Mouse (Mus musculus) heart, postnatal 14 days (tissue): ENCODE data around the gene Limch1. TPM values are rescaled to one million over a fixed set of nuclear protein-coding genes. Genes with fewer than 3 reads are reported as not detected.

Source experiments
- DNase-seq, 2 experiments: peaks; one replicate each; pipeline ENCODE4 v3.0.0; 2021 to 2022
- intact Hi-C: fragments of 180-260 bp; cut with DNase I; formaldehyde crosslinking; loops from one replicate; pipeline ENCODE4 v1.15.1; 2025
- total RNA-seq, 2 experiments: library from RNA; stranded (reverse); gene quantifications; 2 replicates each; pipeline ENCODE4 v1.2.3; 2021

The Limch1 gene
- total RNA-seq, 2 experiments from 2014 or later: 189 to 196 TPM

DNA sequence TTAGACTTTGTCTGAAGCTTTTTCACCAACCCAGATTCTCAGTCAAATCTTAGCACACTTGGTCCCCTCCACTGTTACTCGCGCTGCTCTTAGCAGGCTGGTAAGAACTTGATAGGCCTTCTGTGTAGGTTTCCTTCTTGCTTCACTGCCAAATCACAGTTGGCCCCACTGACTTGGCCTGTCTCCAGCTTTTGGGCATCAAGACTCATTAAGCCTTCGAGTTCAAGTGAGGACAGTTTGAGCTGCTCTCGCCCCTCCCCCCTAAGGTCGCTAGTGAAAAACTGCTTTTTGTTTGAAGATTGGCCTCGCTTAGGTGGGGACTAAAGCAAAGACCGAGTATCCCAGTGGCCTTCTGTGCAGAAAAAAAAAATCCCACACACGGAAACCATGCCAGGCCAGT is 120.4 kb downstream of the Limch1 start:
- intact Hi-C loops: no loop called here

GRCm38 (mm10) chr5:66869545-66869944 is 123.9 kb downstream of the Limch1 start:
- DNase-seq: no peak
- intact Hi-C loops: no loop called here

More for the DNA sequence above, 120.4 kb downstream of the Limch1 start:
- peak; percentile 33 to 37 for DNase-seq

DNA sequence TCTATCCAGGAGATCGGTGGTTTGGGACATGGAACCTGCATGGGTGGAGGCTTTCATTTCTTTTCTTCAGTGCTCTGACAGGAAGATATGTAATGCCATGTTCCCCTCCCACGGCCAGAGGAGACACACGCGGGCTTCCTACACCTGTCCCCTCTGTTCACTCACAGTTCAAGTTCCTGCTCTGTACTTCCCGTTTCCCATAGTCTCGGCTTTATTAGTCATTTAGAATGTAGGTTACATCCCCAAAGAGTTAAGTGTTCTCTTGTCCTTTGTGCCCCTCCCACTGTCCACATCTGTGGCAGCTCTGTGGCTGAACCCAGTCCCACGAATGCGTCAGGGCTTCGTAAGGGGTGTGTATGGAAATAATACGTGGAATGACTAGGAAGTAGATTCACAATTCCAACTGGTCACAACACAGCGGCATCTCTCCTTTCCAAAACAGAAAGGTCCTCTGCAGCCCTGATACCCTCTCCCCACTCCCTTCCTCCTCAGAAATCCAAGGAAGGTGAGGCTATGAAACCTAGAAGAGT is 126.0 kb downstream of the Limch1 start:
- no peak for DNase-seq
- intact Hi-C loops: no loop called here

DNA sequence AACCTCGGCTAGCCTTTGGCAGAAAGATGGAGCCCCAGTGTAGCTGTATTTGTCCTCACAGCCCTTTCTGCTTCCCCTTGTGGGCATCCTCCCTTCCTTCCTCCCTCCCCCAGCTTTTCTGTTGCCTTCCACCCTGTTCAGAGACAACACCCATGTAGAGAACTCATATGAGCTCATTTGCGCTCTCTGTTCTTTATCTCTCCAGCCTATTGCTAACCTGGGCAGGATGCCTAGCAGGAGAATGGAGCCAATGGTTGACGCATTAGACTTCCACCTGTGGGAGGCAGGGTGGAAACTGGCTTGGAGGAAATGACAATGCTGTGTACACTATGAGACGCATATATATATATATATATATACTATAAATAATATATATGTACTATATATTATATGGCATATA is 126.4 kb downstream of the Limch1 start:
- intact Hi-C loops: no loop called here
- DNase-seq: peak; percentile 70 to 75

GRCm38 (mm10) chr5:66872681-66873080 is 127.1 kb downstream of the Limch1 start:
- intact Hi-C loops: no loop called here
- no peak for DNase-seq

DNA sequence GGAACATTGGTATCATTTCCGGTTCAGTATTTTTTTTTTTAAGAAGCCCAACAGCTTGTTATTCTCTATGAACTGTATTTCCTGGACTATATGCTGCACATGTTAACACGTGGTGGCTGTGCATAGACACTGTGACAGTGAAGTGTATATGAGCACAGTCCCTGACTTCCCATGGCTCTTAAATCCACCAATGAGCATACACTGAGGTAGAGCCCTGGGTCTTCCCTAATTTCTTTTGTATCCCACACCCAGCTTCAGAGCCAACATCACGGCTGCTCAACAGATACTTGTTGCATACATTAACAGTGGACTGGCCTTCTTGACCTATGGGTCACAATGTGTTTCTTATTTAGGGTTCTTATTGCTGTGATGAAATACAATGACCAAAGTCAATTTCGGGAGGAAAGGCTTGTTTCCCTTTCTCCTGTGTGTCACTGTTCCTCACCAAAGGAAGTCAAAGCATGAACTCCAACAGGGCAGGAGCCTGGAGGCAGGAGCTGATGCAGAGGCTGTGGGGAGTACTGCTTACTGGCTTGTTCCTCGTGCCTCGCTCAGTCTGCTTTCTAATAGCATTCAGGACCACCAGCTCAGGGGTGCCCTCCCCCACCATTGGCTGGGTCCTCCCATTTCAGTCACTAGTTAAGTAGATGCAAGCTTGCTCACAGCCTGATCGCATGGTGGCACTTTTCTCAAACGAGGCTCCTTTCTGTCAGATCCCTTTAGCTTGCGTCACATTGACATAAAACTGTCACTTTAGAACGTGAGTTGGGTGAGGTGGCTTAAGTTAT is 130.6 kb downstream of the Limch1 start:
- intact Hi-C loops: no loop called here
- no peak for DNase-seq

DNA sequence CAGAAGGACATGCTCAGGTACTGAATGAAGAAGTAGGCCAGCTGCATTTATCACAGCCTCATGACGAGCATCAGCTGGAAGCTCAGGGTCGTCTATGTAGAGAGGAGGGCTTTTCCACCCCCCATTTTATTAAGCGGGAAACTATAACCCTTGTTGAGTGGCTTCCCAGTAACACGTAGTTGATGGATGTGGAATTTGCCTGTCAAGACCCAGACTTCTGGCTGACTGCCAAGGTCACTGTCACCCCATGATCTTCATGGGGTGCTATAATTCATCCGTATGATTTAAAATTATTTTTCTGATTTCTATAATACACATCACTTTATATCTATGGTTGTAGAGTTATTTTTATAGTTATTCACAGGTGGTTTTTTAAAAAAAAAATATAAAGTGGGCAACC is 131.4 kb downstream of the Limch1 start:
- intact Hi-C loops: no loop called here
- DNase-seq: no peak

DNA sequence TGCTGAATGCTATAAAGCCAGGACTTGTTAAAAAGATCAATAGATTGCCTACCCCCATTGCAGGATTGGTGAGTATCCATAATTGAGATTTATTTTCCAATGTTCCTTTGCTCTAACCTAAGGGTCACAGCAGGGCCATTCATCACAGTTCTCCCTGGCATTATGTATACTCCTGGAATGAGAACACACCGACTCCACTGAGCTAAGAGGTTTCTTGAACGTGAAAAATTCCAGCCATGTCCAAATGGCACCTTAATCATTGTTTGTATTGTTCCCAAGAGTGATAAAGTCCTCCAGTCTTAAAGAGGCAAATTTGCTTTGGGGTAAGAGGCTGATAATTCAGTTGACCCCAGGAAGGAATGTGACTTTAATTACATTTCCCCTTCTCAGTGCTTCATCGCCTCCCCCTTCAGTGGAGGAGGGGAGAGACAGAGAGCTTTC is 136.3 kb downstream of the Limch1 start:
- intact Hi-C loops: no loop called here

DNA sequence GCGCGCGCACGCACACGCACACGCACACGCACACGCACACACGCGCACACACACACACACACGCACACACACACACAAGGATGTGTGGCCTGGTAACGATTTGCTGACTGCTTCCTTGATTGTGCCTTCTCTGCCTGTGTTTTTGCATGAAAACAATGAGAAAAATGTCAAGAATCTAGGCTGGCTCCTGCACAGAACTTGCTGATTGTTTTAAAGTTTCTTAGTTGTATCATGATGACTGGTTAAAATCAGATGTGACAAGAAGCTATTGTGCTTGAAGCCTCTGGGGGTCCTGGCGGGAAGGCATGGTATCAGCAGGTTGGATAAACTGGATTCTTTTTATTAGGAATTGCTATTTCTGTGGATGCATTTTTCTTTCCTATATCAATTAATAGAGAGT is 137.1 kb downstream of the Limch1 start:
- DNase-seq: no peak
- intact Hi-C loops: no loop called here

More for the DNA sequence above, 136.3 kb downstream of the Limch1 start:
- DNase-seq: no peak

DNA sequence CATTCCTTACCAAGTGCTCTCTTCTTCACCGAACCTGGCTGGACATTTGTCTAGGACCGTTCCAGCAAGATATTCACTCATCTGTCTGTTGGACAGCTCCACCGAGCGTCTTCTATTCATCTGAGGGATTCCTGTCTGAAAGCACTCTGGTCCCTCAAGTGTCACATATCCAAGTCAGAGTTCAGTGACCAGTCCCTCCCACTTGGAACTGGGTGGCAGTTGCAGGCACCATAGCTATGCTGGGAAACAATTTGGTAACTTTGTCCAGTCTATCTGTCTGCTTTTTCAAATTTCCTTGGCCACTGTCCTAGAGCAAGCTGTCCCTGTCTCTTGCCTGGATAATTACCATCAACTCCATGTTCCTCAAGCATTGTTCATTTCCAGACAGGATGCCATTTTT is 138.9 kb downstream of the Limch1 start:
- intact Hi-C loops: no loop called here
- DNase-seq: no peak

DNA sequence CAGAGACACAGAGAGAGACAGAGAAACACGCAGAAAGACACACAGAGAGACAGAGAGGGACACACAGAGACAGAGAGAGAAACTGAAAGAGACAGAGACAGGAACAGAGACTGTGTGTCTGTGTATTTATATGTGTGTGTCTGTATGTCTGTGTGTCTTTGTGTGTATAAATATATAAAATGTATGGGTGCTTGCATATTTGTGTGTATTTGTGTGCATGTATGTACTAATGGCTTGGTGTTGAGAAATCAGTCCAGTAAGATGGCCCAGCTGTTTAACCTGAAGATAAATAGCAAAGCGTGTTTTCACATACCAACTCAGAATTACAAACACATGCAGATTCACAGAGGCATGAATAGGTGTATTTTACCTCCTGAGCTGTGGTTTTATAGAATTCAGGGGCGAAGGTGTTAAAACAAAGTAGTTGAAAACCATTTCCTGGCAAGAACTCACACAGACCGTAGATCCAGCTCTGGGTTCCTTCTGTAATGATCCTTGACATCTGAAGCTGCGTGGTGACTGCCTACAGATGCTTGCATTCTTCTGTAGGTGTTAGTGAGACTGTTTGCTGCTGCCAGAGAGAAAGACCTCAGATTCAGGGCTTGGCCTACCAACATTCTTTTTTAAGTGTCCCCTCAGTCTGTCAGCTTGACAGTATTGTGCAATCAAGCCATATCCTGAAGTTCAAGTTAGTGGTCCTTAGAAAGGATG is 140.9 kb downstream of the Limch1 start:
- DNase-seq: no peak
- intact Hi-C loops: no loop called here

DNA sequence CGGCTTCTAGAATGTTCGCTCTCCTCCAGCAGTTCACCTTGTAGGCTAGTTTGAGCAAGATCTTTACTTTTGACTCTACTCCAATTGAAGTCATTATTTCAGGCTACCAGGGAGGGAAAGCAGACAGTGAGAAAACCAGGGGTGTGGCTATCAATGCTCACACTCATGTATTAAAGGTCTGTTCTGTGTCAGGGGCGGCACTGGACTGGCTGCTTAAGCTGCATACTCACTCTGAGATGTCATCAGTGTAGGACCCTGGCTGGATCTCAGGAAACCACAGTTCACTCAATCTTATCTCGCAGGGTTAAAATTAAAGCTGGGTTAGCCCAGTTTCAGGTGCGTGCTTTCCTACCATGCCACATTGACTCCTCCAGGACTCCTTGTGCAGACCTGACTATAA is 142.4 kb downstream of the Limch1 start:
- intact Hi-C loops: no loop called here

DNA sequence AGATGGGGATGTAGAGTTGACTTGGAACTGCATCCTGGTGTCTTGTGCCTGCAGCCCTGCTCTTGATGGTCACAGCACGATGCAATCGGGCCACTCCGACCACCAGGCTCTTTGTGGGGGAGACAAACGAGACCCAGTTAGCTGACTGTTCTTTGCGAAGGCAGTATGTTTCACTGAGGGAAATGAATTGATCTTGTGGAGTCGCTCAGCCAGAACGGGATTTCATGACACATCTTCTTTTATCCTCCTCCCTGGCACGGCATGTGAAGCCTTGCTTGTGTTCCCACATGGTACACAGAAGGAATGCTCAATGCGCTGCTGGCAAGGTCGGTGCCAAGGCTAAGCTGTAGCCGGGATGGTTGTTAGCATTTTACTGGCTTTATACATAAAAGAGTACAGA is 143.7 kb downstream of the Limch1 start:
- intact Hi-C loops: no loop called here

More for the DNA sequence above, 142.4 kb downstream of the Limch1 start:
- no peak for DNase-seq

GRCm38 (mm10) chr5:66895440-66896120 is 150.0 kb downstream of the Limch1 start:
- peak in 1 of 2 experiments; percentile 25 for DNase-seq

More for the DNA sequence above, 143.7 kb downstream of the Limch1 start:
- no peak for DNase-seq

DNA sequence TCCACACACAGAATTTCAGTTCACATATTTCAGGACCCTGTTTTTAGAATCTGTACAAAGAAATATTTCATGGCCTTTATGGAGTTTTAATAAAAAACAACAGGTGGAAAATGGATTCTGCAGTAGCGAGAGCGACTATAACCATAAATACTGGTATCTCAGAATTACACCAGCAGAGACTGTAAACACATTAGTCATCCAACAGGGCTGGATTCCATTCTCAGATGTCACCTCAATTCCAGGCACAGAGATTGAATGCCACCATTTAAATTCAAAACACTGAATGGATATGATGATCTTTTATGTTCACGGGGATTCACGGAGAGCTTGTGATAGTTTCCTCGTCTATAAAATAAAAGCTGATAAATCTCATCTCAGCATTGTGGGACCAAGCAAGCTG is 152.0 kb downstream of the Limch1 start:
- intact Hi-C loops: loop anchor here (5.0 kb wide), 2 partner anchors 50 to 150 kb away; partner anchors contain the start of gene Limch1
- no peak for DNase-seq

More at GRCm38 (mm10) chr5:66895440-66896120, 150.0 kb downstream of the Limch1 start:
- intact Hi-C loops: loop anchor here (5.0 kb wide), 2 partner anchors 48 to 148 kb away; partner anchors contain the start of gene Limch1

DNA sequence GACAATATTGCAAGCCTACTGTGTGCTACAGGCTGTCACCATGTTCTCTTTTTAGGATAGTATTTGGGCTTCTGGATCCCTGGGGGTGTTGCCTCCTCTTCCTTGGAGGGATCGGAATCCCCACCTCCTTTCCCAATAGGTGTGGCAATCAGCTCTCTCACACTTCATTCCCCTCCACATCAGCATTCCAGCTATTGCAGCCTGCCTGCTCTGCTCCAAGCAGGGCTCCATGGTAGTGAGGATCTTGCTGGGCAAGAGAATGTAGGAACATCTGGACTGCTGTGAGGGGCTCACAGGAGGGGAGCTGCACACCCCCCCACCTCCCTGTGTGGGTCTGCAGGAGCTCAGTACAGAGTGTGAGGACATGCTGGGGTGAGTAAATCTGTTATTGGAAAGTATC is 152.6 kb downstream of the Limch1 start:
- intact Hi-C loops: loop anchor here (5.0 kb wide), 2 partner anchors 51 to 151 kb away; partner anchors contain the start of gene Limch1

GRCm38 (mm10) chr5:66898811-66899430 is 153.3 kb downstream of the Limch1 start:
- intact Hi-C loops: loop anchor here (5.0 kb wide), 2 partner anchors 52 to 152 kb away; partner anchors contain the start of gene Limch1
- DNase-seq: no peak

More for the DNA sequence above, 152.6 kb downstream of the Limch1 start:
- no peak for DNase-seq

DNA sequence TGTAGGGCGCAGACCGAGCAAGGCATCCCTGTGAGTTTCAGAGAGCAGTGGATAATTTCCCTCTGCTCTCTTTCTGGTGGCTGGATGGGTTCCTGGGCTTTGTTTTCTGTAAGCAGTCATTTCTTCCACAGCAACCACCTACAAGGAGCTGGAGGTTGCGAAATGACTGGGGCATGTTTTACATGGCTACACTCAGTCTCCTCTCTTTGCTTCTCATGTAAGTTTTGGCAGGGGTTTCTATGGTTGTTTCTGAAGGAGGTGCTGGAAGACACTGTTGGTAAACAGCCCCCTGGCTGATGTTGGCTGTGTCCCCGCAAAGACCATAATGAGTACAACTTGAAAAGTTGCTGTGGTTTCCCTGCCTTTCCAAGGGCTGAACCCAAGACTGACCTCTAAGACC is 155.5 kb downstream of the Limch1 start:
- intact Hi-C loops: no loop called here
- no peak for DNase-seq

DNA sequence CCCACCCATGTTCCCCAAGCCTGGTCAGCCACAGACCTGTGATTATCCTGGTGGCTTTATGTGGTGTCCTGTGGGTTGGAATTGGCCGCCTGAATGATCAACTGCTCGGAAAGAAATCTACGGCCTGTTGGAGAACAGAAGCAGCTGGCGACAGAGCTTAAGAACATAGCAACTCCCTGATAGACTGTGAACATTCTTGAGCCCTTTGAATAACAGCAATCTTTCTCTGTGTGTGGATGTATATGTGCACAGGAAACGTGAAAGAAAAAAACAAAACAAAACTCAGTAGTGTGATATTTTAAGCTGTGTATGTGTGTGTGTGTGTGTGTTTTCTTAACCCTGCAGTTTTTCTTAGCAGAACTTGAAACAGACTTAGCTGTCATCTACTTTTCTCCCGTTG is 159.2 kb downstream of the Limch1 start:
- intact Hi-C loops: no loop called here
- DNase-seq: no peak

DNA sequence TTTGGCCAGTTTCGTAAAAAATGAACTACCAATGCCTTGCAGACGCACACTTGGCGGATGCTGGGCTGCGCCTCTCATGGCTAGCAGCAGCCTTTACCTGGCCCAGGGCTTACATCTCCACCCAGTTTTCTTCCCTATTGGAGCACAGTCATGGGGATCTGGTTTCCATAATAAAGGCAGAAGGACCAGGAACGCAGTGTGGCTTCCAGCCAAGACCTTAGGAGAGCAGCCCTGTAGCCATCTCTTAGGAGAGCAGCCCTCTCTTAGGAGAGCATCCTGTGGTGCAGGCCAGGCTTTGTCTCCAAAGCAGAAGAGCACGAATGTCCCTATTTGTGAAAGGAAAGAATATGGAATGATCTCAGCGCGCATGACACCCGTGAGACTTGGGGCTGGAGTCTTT is 163.3 kb downstream of the Limch1 start:
- intact Hi-C loops: no loop called here

More for the DNA sequence above, 163.3 kb downstream of the Limch1 start:
- DNase-seq: no peak
